Mouse (Mus musculus): ENCODE results near the gene Zbtb38.

Gene Zbtb38

GRCm38 (mm10) chr9:96752603-96753114 is at the start of gene Zbtb38:
TSS of gene Zbtb38 (minus strand) at chr9:96752831.
- DNase-seq (ENCODE audit: low read depth), result no peak

GRCm38 (mm10) chr9:96800131-96800825 is 47.6 kb upstream of the Zbtb38 start:
- no peak for DNase-seq (ENCODE audit: low read depth)

- no peak for DNase-seq (ENCODE audit: low read depth)
Observed at GRCm38 (mm10) chr9:96797311-96797710, 44.7 kb upstream of the Zbtb38 start.

DNA sequence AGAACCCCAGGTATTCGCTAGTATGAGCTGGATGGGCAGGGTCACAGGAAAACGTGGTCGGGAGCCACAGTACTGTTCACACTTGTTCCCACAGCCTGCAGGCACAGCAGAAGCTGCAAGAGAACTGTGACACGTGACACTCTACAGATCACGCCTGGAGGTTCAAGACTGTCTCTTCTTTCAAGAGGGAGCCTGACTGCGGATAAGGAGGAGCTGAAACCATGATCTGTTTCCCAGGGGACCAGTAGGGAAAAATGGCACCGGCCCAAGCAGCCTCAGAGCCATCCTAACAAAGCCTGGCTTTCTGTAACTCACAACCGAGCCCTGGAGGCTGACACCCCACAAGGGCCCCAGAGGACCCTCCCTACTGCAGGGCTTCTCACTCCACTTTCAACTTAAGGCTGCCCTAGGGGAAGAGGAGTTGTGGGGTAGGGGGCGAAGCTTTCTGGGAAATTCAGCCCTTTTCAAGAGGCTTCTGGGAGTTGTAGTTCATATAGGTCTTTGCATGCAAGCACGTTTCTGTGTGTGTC is 42.8 kb upstream of the Zbtb38 start:
- DNase-seq (ENCODE audit: low read depth), result no peak

DNA sequence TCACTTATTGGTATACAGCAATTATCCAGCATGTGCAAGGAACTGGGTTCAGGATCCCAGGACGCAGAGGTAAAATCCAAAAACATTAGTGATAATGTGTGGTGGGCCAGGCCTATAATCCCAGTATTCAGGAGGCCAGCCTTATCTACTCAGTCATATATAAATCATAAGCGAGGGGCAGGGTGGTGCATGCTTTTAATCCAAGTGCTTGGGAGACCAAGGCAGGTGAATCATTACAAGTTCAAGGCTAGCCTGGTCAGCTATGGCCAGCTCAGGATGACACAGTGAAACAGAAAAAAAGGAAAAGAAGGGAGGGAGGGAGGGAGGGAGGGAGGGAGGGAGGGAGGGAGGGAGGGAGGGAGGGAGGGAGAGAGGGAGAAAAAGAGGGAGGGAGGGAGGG is 42.0 kb upstream of the Zbtb38 start:
- no peak for DNase-seq (ENCODE audit: low read depth)

- DNase-seq (ENCODE audit: low read depth), result no peak
Observed at GRCm38 (mm10) chr9:96792543-96792942, 39.9 kb upstream of the Zbtb38 start.

DNA sequence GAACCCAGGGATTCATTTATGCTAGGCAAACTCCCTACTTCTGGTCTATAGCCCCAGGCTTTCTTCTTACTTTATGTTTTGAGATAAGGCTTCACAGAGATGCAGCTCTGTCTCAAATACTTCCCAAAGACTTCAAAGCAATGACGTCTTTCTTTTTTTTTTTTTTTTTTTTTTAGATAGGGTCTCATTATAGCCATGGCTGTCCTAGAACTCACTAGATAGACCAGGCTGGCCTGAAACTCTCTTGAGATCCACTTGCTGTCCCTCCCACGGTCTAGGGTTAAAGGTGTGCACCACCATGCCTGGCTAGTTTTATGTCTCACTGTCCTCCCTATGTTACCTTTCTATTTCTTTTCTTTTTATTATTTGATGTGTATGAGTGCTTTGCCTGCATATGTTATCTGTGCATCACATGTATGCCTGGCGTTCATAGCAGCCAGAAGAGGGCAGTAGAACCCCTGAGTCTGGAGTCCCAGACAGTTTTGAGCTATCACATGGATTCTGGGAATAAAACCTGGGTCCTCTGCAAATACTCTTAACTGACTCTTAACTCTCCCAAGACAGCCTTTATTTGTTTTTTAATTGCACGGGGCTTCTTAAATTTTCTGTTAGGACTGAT is 37.9 kb upstream of the Zbtb38 start:
- DNase-seq (ENCODE audit: low read depth), result no peak

DNA sequence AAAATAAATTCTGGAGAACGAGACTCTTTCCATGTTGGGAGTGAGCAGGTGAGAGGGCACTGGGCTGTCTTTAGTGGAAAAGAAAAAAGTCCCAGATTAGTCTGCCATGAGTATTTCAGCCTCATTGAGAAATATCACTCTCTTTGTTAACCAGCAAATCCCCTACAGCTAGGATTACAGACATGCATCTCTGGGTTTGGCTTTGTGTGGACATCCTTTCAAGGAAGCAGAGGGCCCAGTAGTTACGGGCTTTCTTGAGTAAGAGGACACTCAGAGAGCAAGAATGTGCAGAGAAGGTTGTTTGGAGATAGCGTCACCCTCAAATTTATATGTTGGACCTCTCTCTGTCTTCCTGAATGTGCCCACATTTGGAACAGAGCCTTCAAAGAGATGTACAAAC is 37.3 kb upstream of the Zbtb38 start:
- DNase-seq (ENCODE audit: low read depth), result no peak

DNA sequence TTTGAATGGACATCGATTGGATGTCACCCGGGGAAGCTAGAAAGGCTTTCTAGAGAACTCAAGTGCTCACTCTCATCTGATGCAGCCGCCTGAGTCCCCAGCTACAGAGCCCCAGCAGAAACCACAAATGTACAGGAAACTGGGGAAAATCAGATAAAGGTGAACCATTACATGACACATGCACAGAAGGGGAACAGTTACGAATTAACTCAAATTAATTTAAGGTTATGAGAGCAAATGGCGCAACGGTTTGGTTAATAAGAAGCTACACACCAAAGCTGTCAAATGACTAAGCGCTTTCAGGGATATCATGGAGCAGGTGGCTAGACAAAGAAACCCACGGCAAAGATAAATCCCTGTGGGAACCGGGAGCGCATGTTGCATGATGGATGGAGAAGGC is 35.2 kb upstream of the Zbtb38 start:
- no peak for DNase-seq (ENCODE audit: low read depth)

GRCm38 (mm10) chr9:96785871-96786342 is 33.3 kb upstream of the Zbtb38 start:
- no peak for DNase-seq (ENCODE audit: low read depth)

DNA sequence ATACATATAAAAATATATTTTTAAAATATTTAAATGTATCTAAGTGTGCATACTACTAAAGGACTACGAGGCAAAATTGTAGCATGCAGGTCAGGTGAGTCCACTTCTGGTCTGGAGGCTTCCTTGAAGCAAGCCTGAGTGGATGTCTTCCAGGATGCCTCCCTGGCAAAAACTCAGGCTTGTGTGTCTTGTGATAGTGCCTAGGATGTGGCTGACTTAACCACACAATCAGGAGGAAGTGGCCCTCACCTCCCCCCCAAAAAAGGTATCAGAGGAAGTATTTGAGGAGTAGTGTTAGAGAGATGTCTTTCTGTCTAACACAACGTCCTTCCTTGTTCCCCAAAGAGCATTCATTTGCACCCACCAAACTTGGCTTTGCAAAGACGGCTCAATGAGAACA is 32.6 kb upstream of the Zbtb38 start:
- no peak for DNase-seq (ENCODE audit: low read depth)

GRCm38 (mm10) chr9:96783667-96784066 is 31.0 kb upstream of the Zbtb38 start:
- no peak for DNase-seq (ENCODE audit: low read depth)

- no peak for DNase-seq (ENCODE audit: low read depth)
Observed at GRCm38 (mm10) chr9:96783258-96783657, 30.6 kb upstream of the Zbtb38 start.

- DNase-seq (ENCODE audit: low read depth), result no peak
Observed at GRCm38 (mm10) chr9:96782062-96782461, 29.4 kb upstream of the Zbtb38 start.

GRCm38 (mm10) chr9:96773146-96773545 is 20.5 kb upstream of the Zbtb38 start:
- DNase-seq (ENCODE audit: low read depth), result no peak

GRCm38 (mm10) chr9:96770443-96770842 is 17.8 kb upstream of the Zbtb38 start:
- no peak for DNase-seq (ENCODE audit: low read depth)

DNA sequence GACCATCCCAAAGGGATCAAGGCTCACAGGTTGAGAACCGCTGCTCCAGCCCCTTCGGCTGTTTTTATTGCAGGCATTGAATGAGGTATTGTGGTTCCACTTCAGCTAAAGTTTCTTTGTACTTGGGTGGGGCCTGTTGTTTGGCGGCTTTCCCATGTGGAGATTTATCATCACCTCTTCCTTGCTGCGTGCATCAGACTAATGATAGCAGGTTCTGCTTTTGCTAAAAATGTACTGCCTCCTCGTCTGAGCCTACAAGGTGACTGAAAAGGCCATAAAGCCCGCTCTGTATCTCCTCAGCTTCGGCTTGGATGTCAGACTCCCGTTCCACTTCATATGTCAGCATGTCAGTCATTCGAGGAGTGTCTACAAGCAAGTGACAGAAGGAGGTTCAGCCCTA is 17.0 kb upstream of the Zbtb38 start:
- no peak for DNase-seq (ENCODE audit: low read depth)

DNA sequence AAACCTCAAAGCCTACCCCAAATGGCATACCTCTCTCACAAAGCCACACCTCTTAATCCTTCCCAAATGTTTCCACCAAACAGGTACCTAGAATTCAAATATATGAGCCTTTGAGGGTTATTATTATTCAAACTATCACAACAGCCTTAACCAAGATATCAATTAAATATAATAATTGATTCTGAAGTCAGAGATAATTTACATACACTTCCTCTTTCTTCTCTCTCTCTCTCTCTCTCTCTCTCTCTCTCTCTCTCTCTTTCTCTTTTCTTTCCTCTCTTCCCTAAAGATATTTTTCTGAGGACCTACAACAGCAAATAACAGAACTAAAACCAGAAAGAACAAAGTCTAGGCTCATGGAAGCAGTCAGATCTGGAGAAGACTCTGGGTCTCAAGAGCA is 15.2 kb upstream of the Zbtb38 start:
- no peak for DNase-seq (ENCODE audit: low read depth)

- DNase-seq (ENCODE audit: low read depth), result no peak
Observed at GRCm38 (mm10) chr9:96766078-96766477, 13.4 kb upstream of the Zbtb38 start.

DNA sequence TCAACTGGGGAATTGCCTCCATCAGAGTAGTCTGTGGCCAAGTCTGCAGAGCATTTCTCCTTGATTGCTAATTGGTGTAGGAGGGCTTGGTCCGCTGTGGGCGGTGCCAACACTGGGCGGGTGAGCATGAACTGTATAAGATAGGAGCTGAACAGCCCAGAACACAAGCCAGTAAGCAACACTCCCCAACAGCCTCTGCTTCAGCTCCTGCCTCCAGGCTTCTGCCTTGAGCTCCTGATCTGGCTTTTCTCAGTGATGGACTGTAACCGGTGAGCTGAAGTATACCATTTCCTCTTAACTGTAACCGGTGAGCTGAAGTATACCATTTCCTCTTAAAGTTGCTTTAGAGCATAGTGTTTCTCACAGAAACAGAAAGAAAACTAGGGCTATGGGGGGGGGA is 12.8 kb upstream of the Zbtb38 start:
- DNase-seq (ENCODE audit: low read depth), result no peak

GRCm38 (mm10) chr9:96763847-96764631 is 11.4 kb upstream of the Zbtb38 start:
- DNase-seq (ENCODE audit: low read depth), result no peak

DNA sequence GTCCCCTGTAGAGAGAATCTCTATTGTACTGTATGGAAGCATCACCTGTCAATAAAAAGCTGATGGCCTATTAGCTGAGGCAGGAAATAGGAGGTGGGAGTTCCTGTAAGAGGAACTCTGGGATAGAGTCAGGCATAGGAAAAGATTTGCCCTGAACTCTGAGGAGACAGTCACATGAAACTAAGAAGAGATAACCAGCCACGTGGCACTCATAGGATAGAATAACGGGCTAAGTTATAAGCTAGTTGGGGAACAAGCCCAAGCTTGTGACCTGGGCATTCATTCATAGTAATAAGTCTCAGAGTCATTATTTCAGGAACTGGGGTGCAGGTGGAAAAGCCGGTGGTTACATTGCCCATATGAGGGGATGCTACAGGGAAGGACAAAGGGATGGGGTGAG is 10.4 kb upstream of the Zbtb38 start:
- no peak for DNase-seq (ENCODE audit: low read depth)
